Mouse (Mus musculus) erythroblast, embryonic 14.5 days (primary cell): ENCODE data around the gene Nf2.

Source experiments
- GATA1 ChIP-seq: IDR thresholded peaks from 2 replicates; pipeline ENCODE4 v1.6.1; 2012; ENCODE audit warnings: low read length, inconsistent platforms, mixed read lengths
- TAL1 ChIP-seq: IDR thresholded peaks from 3 replicates; pipeline ENCODE4 v1.6.1; 2012; ENCODE audit warnings: low read length, inconsistent platforms, mixed read lengths

GRCm38 (mm10) chr11:4886987-4887386, 37.7 kb upstream of the Nf2 start:
- TF ChIP-seq GATA1 (no peak), TAL1 (no peak)
